Mouse (Mus musculus) left cerebral cortex, adult 6 months (tissue): Measurements from ENCODE around the gene Eid2. TPM values are rescaled to one million over a fixed set of nuclear protein-coding genes. Genes with fewer than 3 reads are reported as not detected.

ENCODE experiments used
- long read RNA-seq, 2 experiments: library from polyadenylated mRNA; unstranded; transcript quantifications; one replicate each; pipeline ENCODE4 v2.0.0; 2019 to 2020
- polyA plus RNA-seq: library from polyadenylated mRNA; unstranded; fragments of <200 nt; fragmentation: Nextera tagmentation; gene quantifications from 2 replicates; pipeline ENCODE4 v1.2.3, GENCODE M21; 2021

The Eid2 gene
- polyA plus RNA-seq, result 7.4 and 8.2 TPM in 2 replicates
- long read RNA-seq, experiment 1, partial matches to known transcripts, result 0 of 1 reads
- long read RNA-seq, experiment 1, other reads (novel, unspliced or antisense), result 0 of 1 reads
- long read RNA-seq, experiment 2, transcript Eid2-201 (1 exons, 1,392 nt), result major isoform, 14 of 15 reads
- long read RNA-seq, experiment 2, partial matches to known transcripts, result 0 of 15 reads
- long read RNA-seq, experiment 2, other reads (novel, unspliced or antisense), result 1 of 15 reads

GRCm38 (mm10) chr7:28267129-28268041 is at the start of gene Eid2:
TSS of gene Eid2 (plus strand) at chr7:28267881.

GRCm38 (mm10) chr7:28277615-28278278 is 10.1 kb downstream of the Eid2 start, which contains the start of gene Eid2b:
TSS of gene Eid2b (plus strand) at chr7:28277739.

DNA sequence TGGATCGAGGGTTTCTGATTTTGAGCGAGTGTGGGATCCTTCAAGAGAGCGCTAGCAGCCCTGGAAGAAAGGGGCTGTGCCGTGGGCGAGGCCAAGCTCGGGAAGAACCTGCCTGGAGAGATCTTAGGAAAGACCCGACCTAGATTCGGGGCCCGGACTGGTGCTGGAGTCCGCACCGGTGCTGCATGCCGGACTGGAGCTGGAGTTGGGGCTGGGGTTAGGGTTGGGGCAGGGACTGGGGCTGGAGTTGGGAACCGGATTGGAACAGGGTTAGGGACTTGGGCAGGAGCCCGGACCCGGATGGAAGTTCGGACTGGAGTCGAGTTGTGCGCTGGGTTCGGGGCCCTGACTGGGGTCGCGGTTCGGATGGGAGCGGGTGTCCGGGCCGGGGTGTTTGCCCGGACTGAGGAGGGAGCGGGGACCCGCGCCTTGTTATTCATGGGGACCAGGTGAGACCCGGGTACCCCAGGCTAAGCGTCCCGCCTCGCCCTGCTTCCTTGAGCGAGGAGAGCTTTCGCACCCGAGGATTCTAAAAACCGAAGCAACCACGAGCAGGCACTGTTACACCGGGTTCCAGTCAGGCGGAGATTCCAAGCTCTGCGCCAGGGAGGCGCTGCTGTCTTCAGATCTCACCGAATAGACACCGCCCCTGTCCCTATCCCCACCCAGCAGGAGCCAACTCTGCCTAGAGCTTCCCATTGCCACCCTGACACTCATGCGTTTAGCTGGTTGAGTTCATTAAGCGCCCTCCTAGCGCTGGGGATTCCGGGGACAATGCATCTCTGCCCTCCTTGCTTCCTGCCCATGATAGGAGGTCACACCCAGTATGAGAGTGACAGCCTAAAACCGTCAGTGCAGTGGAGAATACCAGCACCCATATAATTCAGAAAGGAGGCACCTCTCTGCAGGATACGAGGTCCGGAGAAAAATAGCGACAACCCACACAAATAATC is 23.2 kb downstream of the Eid2 start, which contains the start of gene Selenov:
TSS of gene Selenov (minus strand) at position 549 of the 953 bp plus-strand sequence.

DNA sequence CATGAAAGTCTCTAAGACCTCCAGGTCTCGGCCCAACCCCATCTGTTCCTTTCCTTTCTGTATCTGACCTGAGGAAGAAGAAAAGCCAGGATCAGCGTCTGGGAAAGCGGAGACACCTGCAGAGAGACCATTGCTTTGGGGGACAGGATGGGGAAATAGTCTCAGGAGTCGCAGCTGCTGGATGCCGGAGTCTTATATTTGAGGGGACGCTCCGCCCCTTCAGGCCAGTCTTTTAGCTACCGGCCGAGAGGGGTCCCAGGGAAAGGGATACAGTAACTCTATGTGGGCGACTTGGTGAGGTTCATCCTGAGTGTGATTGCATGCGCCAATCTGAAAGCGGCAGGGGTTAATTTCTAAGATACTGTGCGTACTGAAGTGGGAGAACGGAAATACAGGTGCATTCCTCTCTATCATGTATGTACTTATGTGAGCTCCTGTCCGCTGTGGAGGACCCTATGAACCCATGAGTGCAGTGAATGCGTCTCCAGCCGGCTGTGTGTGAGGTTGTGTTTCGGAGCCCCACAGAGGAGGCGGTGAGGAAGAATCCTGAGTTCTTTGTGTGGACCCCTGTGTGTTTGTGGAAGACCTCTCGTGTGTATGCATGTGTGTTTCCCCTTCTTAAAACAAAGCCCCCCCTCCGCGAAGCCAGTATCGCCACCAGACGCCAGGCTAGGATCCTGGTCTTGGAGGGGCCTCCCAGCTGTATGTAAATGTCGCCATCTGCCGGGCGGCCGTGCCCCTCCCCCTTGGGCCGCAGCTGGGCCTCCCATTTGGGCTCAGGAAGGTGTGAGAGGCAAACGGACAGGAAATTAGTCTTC is 34.1 kb downstream of the Eid2 start, which contains the start of gene Dll3:
TSS of gene Dll3 (minus strand) at position 623 of the 818 bp plus-strand sequence.

DNA sequence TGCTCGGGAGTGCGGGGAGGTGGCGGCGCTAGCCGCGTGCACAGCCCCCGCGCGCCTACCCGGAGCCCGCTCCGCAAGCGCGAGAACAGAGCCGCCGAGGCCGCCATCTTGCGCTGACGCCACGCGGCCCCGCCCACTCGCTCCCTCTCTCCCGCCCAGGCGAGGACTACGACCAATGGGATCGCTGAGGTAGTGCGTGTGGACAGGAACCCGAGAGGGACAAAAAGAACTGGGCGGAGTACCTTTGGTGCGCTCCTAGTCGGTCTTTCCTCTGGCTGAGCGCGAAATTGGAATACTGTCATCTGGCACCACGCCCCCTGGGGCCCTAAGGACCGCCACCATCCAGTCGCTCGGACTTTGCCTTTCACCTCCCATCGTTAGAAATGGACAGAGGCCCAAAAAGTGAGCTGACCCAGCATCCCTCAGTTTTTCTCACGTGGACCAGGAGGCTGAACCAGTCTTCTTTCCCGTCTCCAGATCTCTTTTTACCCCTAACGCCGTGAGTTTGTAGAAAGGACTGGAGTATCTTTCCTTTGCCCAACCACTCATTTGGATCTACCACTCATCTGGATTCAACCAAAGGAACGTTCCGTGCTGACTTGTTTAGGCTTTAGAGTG is 44.4 kb downstream of the Eid2 start, which contains the start of gene Timm50:
TSS of gene Timm50 (minus strand) at position 147 of the 618 bp plus-strand sequence.

Other genes with a start within 250 kb of the Eid2 start
- 225 and 261 TPM in 2 replicates for gene Psmc4, start 217.8 kb upstream of the Eid2 start, polyA plus RNA-seq
- 0.11 and 0.13 TPM in 2 replicates for gene Fcgbp, start 196.6 kb upstream of the Eid2 start, polyA plus RNA-seq
- gene 9530053A07Rik, start 138.4 kb upstream of the Eid2 start, polyA plus RNA-seq, result 0.04 TPM in 1 of 2 replicates, not detected in the other
- gene Fbl, start 98.2 kb upstream of the Eid2 start, polyA plus RNA-seq, result 11.2 and 18.6 TPM in 2 replicates
- gene Dyrk1b, start 88.4 kb upstream of the Eid2 start, polyA plus RNA-seq, result 8.2 and 18.6 TPM in 2 replicates
- 28.4 and 33.0 TPM in 2 replicates for gene Eid2b, start 9.9 kb downstream of the Eid2 start, polyA plus RNA-seq
- gene Selenov, start 23.3 kb downstream of the Eid2 start, polyA plus RNA-seq, result 0.48 and 1.1 TPM in 2 replicates
- gene Dll3, start 34.4 kb downstream of the Eid2 start, polyA plus RNA-seq, result 2.5 and 2.6 TPM in 2 replicates
- gene Timm50, start 44.2 kb downstream of the Eid2 start, polyA plus RNA-seq, result 78.9 and 84.1 TPM in 2 replicates
- 37.9 and 54.9 TPM in 2 replicates for gene Supt5, start 70.9 kb downstream of the Eid2 start, polyA plus RNA-seq
- gene Rps16, start 82.8 kb downstream of the Eid2 start, polyA plus RNA-seq, result 1,527 and 1,591 TPM in 2 replicates
- gene Plekhg2, start 104.7 kb downstream of the Eid2 start, polyA plus RNA-seq, result 0.76 and 0.94 TPM in 2 replicates
- 0.63 and 1.9 TPM in 2 replicates for gene Zfp36, start 112.4 kb downstream of the Eid2 start, polyA plus RNA-seq
- gene Med29, start 124.8 kb downstream of the Eid2 start, polyA plus RNA-seq, result 67.8 and 75.0 TPM in 2 replicates
- 36.9 and 42.4 TPM in 2 replicates for gene Paf1, start 125.1 kb downstream of the Eid2 start, polyA plus RNA-seq
- 5.8 and 7.2 TPM in 2 replicates for gene Gmfg, start 169.6 kb downstream of the Eid2 start, polyA plus RNA-seq
- gene Lrfn1, start 184.1 kb downstream of the Eid2 start, polyA plus RNA-seq, result 4.3 and 24.4 TPM in 2 replicates
- gene Ifnl2, start 242.6 kb downstream of the Eid2 start, polyA plus RNA-seq, result not detected in 2 replicates